Mouse (Mus musculus) myocyte (in vitro differentiated cells): ENCODE results near the gene Stpg3. TPM values are rescaled to one million over a fixed set of nuclear protein-coding genes. Genes with fewer than 3 reads are reported as not detected.
A peak's percentile ranks its signal among the peaks of the same experiment; 100 is the strongest.

Experiments used
- H3K27me3 ChIP-seq: one replicate; pipeline ENCODE4 v1.6.1; 2011; ENCODE audit not compliant: control insufficient read depth, insufficient read depth, insufficient read length
- H3K36me3 ChIP-seq: one replicate; pipeline ENCODE4 v1.6.1; 2011; ENCODE audit not compliant: control insufficient read depth, insufficient read depth
- H3K4me2 ChIP-seq: one replicate; pipeline ENCODE4 v1.6.1; 2011; ENCODE audit warnings: low read depth, control low read depth
- H3K4me3 ChIP-seq: one replicate; pipeline ENCODE4 v1.5.1; 2011; ENCODE audit warnings: mild to moderate bottlenecking, control low read depth, moderate library complexity
- H3K79me2 ChIP-seq: one replicate; pipeline ENCODE4 v1.6.1; 2011; ENCODE audit not compliant: control insufficient read depth, insufficient read depth
- H3ac ChIP-seq: one replicate; pipeline ENCODE4 v1.6.1; 2011; ENCODE audit not compliant: control insufficient read depth, insufficient read length
- CEBPB ChIP-seq: IDR thresholded peaks from 2 replicates; pipeline ENCODE4 v1.6.1; 2011; ENCODE audit warnings: mild to moderate bottlenecking, moderate library complexity; ENCODE audit not compliant: poor library complexity, insufficient read depth, severe bottlenecking
- E2F4 ChIP-seq: IDR thresholded peaks from one replicate; pipeline ENCODE4 v1.6.1; 2011; ENCODE audit warnings: mild to moderate bottlenecking, control low read depth, moderate library complexity; ENCODE audit not compliant: insufficient read depth
- MAX ChIP-seq: IDR thresholded peaks from one replicate; pipeline ENCODE4 v1.6.1; 2011; ENCODE audit warnings: low read depth, mild to moderate bottlenecking, control low read depth
- MYOD1 ChIP-seq, 3 experiments: IDR thresholded peaks; one replicate each; pipeline ENCODE4 v1.6.1; 2011; ENCODE audit warnings: control low read depth in 2 of 3, low read depth in 2 of 3, mild to moderate bottlenecking in 2 of 3, moderate library complexity in 1 of 3; ENCODE audit not compliant: insufficient read length in 2 of 3, control insufficient read depth in 1 of 3
- MYOG ChIP-seq, 3 experiments: IDR thresholded peaks; one replicate each; pipeline ENCODE4 v1.6.1; 2011; ENCODE audit warnings: control low read depth in 2 of 3, low read depth in 2 of 3, mild to moderate bottlenecking in 2 of 3; ENCODE audit not compliant: insufficient read length in 2 of 3, control insufficient read depth in 1 of 3, insufficient read depth in 1 of 3
- POLR2A ChIP-seq: IDR thresholded peaks from one replicate; pipeline ENCODE4 v1.6.1; 2011; ENCODE audit warnings: low read depth, mild to moderate bottlenecking, control low read depth, moderate library complexity; ENCODE audit not compliant: insufficient read length
- POLR2AphosphoS2 ChIP-seq: IDR thresholded peaks from one replicate; pipeline ENCODE4 v1.6.1; 2011; ENCODE audit warnings: low read depth, control low read depth; ENCODE audit not compliant: insufficient read length
- REST ChIP-seq: IDR thresholded peaks from one replicate; pipeline ENCODE4 v1.6.1; 2011; ENCODE audit warnings: mild to moderate bottlenecking, control low read depth, moderate library complexity; ENCODE audit not compliant: insufficient read depth, insufficient read length
- SRF ChIP-seq: IDR thresholded peaks from one replicate; pipeline ENCODE4 v1.6.1; 2011; ENCODE audit warnings: low read depth; ENCODE audit not compliant: control insufficient read depth, insufficient read length
- TCF12 ChIP-seq: IDR thresholded peaks from one replicate; pipeline ENCODE4 v1.6.1; 2011; ENCODE audit warnings: mild to moderate bottlenecking, control low read depth; ENCODE audit not compliant: poor library complexity, insufficient read depth, severe bottlenecking
- TCF3 ChIP-seq: IDR thresholded peaks from one replicate; pipeline ENCODE4 v1.6.1; 2011; ENCODE audit warnings: low read depth, control low read depth; ENCODE audit not compliant: insufficient read length
- USF1 ChIP-seq: IDR thresholded peaks from one replicate; pipeline ENCODE4 v1.6.1; 2011; ENCODE audit warnings: low read depth, mild to moderate bottlenecking, control low read depth, moderate library complexity
- polyA plus RNA-seq: library from polyadenylated mRNA; unstranded; fragments of >200 nt; fragmentation: generic; extraction: Trizol; gene quantifications from one replicate; pipeline ENCODE4 v1.2.1, GENCODE M21; 2012; ENCODE audit warnings: missing spikeins

Stpg3 gene
- polyA plus RNA-seq, 1 experiment, result not detected

DNA sequence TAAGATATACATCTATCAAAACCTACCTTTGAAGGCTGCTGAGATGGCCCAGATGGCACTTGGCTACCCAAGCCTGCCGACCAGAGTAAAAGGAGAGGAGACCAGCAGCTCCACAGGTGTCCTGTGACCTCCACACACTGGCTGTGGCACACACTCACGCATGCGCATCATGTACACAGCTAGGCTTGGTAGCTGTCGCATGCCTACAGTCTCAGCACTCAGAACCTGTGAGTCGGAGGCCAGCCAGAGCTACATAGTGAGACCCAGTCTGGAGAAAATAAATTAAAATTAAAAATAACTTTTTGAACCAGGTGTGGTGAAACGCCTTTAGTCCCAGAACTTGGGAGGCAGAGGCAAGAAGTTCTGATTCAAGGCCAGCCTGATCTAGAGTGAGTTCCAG is 26.6 kb downstream of the Stpg3 start:
- H3K4me2 ChIP-seq, result no peak overlapping the region
- no peaks in the 10 kb centered on the region for H3K79me2 ChIP-seq
- TF ChIP-seq TCF12, result no peak
- H3K4me3 ChIP-seq, result no peak overlapping the region
- H3K36me3 ChIP-seq, result no peaks in the 10 kb centered on the region
- H3K27me3 ChIP-seq, result no peaks in the 10 kb centered on the region
- H3ac ChIP-seq, result no peak overlapping the region

DNA sequence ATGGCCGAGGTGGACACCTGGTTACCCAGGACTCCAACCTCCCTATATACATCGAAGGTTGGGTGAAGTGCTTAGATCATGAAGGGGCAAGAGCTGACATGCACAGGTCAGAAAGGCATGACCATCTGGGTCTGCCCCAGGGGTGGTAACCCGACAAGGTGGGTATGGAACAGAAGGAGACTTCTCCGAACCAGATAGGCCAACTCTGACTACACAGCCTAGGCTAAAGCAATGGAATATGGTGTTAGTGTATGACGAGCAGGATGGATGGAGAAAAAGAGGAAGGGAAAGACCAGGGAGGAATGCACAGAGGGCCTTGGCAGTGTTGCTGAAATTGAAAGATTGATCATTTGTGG is 27.9 kb downstream of the Stpg3 start:
- no peak overlapping the region for H3K4me3 ChIP-seq
- no peak for TF ChIP-seq CEBPB
- no peak for TF ChIP-seq USF1
- TF ChIP-seq REST, result no peak
- no peak for TF ChIP-seq TCF3
- TF ChIP-seq POLR2AphosphoS2, result no peak
- no peak for TF ChIP-seq SRF
- TF ChIP-seq MYOD1 (IDR thresholded peaks at IDR 0.05; ENCODE audit: control insufficient read depth in 1 of 3, insufficient read length in 2 of 3, low read depth in 2 of 3), result no peak
- no peak for TF ChIP-seq POLR2A
- TF ChIP-seq MAX, result no peak
- TF ChIP-seq E2F4, result no peak
- no peak for TF ChIP-seq TCF12
- TF ChIP-seq MYOG (IDR thresholded peaks at IDR 0.05; ENCODE audit: control insufficient read depth in 1 of 3, insufficient read depth in 1 of 3, insufficient read length in 2 of 3, low read depth in 2 of 3), result no peak
- H3K36me3 ChIP-seq, result no peaks in the 10 kb centered on the region
- no peaks in the 10 kb centered on the region for H3K27me3 ChIP-seq
- H3ac ChIP-seq, result no peak overlapping the region
- H3K79me2 ChIP-seq, result no peaks in the 10 kb centered on the region
- no peak overlapping the region for H3K4me2 ChIP-seq

DNA sequence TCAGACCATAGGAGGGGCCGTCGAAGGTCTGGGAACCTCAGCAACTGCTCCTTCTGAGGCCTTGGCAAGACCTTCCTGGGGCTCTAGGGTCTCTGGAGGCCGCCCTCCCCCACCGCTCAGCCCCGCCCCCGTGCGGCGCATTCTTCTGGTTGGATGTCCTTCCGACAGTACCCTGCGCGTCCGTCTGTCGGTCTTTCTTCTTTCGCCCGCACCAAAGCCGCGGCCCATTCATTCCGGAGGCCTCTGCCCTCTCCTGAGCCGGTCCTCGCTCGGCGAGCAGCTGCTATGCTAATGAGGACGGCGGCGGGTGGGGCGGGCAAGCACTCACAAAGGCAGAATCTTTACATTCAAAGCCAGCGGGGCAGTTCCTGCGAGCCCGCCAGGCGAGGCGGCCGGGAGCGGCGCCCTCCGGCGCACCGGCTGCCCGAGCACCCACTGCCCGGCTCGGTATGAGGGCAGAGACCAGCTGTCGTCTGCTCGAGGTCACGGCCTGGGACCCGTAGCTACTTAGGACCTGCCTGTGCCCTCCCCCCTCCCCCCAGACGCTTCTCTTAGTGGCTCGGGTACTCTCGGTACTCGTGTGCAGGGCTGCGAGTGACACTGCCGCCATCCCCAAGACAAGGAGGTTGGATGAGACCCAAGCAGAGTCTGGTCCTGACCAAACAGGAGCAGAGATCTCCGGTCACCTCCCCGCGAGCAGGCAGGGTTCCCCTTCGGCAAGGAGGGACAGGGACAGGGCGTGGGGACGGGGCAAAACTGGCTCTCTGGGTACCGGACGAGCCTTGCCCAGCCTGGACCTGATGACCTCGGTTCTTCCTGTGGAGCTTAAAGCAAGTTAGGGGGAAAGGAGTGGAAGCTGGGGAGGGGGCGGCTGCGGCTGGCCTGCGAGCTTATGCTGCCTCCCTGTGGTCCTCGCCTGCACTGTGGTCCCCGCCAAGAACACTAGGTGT is 28.5 kb downstream of the Stpg3 start:
- peak overlapping the region; percentile 58 for H3K4me2 ChIP-seq
- H3ac ChIP-seq, result no peak overlapping the region
- no peak for TF ChIP-seq POLR2AphosphoS2
- TF ChIP-seq TCF12, result no peak
- TF ChIP-seq TCF3, result no peak
- peak in 2 of 3 experiments; percentile 47 to 68 for TF ChIP-seq MYOD1 (IDR thresholded peaks at IDR 0.05; ENCODE audit: control insufficient read depth in 1 of 3, insufficient read length in 2 of 3, low read depth in 2 of 3)
- no peak for TF ChIP-seq E2F4
- TF ChIP-seq MYOG (IDR thresholded peaks at IDR 0.05; ENCODE audit: control insufficient read depth in 1 of 3, insufficient read depth in 1 of 3, insufficient read length in 2 of 3, low read depth in 2 of 3), result peak in 2 of 3 experiments; percentile 84
- TF ChIP-seq REST, result no peak
- no peak for TF ChIP-seq POLR2A
- TF ChIP-seq SRF, result peak; percentile 7
- TF ChIP-seq MAX, result no peak
- TF ChIP-seq CEBPB, result no peak
- no peak for TF ChIP-seq USF1
- no peaks in the 10 kb centered on the region for H3K27me3 ChIP-seq
- H3K79me2 ChIP-seq, result no peaks in the 10 kb centered on the region
- H3K4me3 ChIP-seq, result no peak overlapping the region
- H3K36me3 ChIP-seq, result no peaks in the 10 kb centered on the region

DNA sequence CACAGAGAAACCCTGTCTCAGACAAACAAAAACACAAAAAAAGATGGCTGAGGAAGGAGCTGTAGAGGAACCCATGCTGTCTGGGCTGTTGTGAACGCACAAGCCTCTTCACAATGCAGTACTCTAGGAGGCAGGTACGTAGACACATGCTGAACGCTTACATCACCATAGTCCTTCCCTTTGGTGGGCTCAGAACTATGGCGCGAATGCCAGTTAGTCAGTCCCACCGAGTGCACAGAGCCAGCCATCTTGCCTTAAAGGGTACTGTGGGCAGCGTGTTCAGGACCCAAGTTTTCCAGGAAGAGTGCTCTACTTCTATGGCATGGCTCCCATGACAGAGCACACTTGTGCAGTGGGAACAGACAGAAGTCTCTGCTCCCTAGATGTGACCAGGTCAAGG is 29.9 kb downstream of the Stpg3 start:
- Histone ChIP-seq H3K27me3 (no peaks in the 10 kb centered on the region), H3K4me3 (no peak overlapping the region)
- TF ChIP-seq POLR2A (no peak), E2F4 (no peak), TCF12 (no peak), TCF3 (no peak), MYOG (IDR thresholded peaks at IDR 0.05; ENCODE audit: control insufficient read depth in 1 of 3, insufficient read depth in 1 of 3, insufficient read length in 2 of 3, low read depth in 2 of 3) (no peak), REST (no peak), MYOD1 (IDR thresholded peaks at IDR 0.05; ENCODE audit: control insufficient read depth in 1 of 3, insufficient read length in 2 of 3, low read depth in 2 of 3) (no peak), SRF (no peak)

DNA sequence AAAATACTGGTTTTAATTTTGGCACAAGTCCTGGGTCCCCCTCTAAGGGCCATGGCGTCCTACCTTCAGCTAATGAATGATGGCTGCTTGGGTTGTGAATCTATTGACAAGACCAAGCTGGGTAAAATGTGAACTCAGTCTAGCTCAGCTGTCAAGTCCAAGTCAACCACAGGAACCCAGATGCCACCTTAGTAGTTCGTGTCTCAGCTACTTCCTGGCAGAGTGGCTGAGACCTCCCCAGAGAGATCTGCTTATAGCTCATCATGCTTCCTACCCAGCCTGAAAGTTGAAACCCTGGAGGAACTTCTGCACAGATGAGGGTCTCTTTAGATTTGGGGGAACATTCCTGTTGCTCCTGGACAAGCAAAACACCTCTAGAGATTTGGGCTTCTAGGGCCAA is 31.1 kb downstream of the Stpg3 start:
- H3K27me3 ChIP-seq, result no peaks in the 10 kb centered on the region
- TF ChIP-seq REST (no peak), POLR2AphosphoS2 (no peak), E2F4 (no peak), MYOD1 (IDR thresholded peaks at IDR 0.05; ENCODE audit: control insufficient read depth in 1 of 3, insufficient read length in 2 of 3, low read depth in 2 of 3) (no peak), SRF (no peak), MYOG (IDR thresholded peaks at IDR 0.05; ENCODE audit: control insufficient read depth in 1 of 3, insufficient read depth in 1 of 3, insufficient read length in 2 of 3, low read depth in 2 of 3) (no peak), POLR2A (no peak), USF1 (no peak), MAX (no peak), TCF12 (no peak), CEBPB (no peak)
- no peak overlapping the region for H3ac ChIP-seq
- no peak overlapping the region for H3K4me3 ChIP-seq
- no peaks in the 10 kb centered on the region for H3K36me3 ChIP-seq
- H3K79me2 ChIP-seq, result no peaks in the 10 kb centered on the region
- no peak overlapping the region for H3K4me2 ChIP-seq

More for the DNA sequence above, 29.9 kb downstream of the Stpg3 start:
- Histone ChIP-seq H3K4me2 (no peak overlapping the region), H3K79me2 (no peaks in the 10 kb centered on the region), H3K36me3 (no peaks in the 10 kb centered on the region), H3ac (no peak overlapping the region)
